Mouse (Mus musculus) megakaryocyte-erythroid progenitor cell, adult 5-6 weeks (primary cell): Measurements from ENCODE around the gene Mypop. TPM values are rescaled to one million over a fixed set of nuclear protein-coding genes. Genes with fewer than 3 reads are reported as not detected.
A peak's percentile ranks its signal among the peaks of the same experiment; 100 is the strongest.

Experiments
- ATAC-seq: replicated peaks from 2 replicates; pipeline ENCODE4 v1.8.0; 2016; ENCODE audit warnings: mild to moderate bottlenecking, inconsistent platforms; ENCODE audit not compliant: severe bottlenecking, poor library complexity, low FRiP score, low TSS enrichment
- total RNA-seq, 2 experiments: library from RNA; stranded (forward) in 1 of 2; stranded (reverse) in 1 of 2; fragments of 200-1000, 215-1000 nt in 1 of 2; fragments of >200 nt in 1 of 2; fragmentation: Nextera tagmentation in 1 of 2; gene quantifications; 2 replicates each; pipeline ENCODE4 v1.2.3; 2014 to 2017

Gene Mypop
- total RNA-seq, 2 experiments from 2014 or later = 2.0 TPM; not detected in 1

- 0 out of 2 replicates have a peak, but pooled peaks have one; percentile 31 for ATAC-seq
These were observed 21.1 kb downstream of the Mypop start for GRCm38 (mm10) chr7:19012025-19012621.

- ATAC-seq = no peak
These were observed 21.8 kb downstream of the Mypop start for GRCm38 (mm10) chr7:19012882-19013281.

DNA sequence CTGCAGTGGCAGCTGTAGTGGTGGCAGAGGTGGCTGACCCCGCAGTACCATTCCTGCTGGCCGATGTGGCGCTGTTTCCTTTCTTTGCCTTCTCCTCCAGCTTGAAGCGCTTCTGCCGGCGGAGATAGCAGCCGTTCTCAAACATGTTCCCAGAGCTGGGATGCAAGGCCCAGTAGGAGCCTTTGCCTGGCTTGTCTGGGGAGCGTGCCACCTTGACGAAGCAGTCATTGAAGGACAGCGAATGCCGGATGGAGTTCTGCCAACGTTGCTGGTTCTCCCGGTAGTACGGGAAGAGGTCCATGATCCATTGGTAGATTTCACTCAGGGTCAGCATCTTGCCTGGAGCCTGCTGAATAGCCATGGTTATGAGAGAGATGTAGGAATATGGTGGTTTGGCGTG lies 23.4 kb downstream of the Mypop start:
- no peak for ATAC-seq

DNA sequence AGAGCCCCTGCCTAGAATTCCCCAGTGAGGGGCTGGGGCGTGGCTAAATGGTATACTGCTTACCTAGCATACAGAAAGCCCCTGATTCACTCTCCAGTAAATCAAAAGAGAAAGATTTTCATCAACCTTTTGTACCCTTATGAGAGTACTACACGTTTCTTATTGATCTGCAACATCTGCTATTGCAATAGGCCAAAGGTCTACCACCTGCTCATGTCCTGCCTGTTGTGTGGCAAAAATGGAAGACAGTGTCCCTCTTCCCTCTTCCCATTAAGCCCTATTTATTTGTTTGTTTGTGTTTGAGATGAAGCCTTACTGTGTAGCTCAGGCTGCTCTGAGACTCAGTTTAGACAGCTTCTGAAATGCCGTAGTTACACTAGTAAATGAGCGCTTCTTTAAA lies 25.0 kb downstream of the Mypop start:
- no peak for ATAC-seq

DNA sequence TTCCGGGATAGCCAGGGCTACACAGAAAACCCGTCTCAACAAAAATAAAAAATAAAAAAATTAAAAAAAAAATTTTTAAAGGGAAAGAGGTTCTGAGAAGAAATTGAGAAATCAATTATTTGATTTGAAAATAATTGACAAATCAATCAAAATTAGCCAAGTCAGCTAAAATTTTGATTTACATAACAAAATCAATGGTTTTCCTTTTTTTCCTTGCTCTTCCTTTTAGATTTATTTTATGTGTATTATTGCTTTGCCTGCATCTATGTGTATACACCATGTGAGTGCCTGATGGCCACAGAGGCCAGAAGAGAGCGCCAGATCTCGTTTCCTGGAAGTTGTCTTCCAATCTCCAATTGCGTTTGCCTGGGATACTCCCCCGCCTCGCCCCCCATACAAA lies 26.9 kb downstream of the Mypop start:
- no peak for ATAC-seq

GRCm38 (mm10) chr7:19021048-19021447 lies 30.0 kb downstream of the Mypop start:
- ATAC-seq = no peak

DNA sequence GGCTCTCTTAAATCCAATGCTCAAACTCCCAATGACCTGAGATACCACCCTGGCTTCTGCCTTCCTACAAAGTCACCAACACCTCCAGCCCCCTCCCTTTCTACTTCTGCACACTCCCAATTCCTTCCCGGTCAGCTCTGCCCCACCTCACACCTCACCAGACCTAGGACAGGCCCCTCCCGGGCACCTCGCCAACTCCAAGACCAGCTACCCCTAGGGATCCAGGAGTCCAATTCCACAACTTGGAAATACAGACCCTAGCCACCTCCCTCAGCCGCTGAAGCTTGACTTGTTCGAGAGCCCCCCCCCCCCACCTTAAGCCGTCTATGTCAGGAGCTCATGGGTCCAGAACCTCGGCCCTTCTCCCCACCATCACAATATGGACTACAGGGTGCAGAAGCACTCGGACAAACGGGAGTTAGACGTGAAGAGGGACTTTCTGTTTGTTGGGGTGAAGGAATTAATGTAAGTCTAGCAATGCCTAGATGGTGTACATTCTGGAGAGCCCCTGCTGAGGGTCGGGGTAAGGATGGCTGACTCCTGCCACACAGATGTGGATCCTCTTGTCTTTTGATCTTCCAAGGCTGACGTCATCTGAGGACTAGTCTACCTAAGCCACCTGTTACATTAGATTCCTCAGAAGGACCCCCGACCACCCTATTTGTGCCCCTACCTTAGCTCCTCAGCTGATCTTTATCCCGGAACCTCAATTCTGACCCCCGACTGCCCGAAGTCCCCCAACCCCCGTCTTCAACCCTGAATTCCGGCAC lies 31.3 kb downstream of the Mypop start:
- ATAC-seq = no peak

DNA sequence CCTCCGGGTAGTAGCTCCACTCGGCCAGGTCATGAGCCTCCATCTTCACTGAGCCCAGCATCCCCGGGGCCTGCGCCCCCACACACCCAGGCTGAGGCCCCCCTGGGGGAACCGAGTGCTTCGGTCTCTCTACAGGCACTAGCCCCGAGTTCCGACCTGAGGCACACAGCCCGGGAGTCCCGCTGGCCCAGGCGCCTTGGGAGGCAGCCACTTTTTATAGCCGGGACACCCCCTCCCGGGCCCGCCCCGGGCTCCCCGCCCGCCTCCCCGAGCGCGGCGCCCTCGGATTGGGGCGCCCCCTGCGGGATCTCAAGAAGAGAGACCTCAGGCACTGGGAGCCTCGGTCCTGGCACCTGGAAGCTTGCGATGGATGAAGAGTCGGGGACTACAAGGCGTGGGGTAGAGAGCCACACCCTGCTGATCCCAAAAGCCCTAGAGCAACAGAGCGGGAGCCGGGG lies 32.3 kb downstream of the Mypop start, which contains the start of gene Foxa3:
TSS of gene Foxa3 (minus strand) at position 182 of the 458 bp plus-strand sequence.
- peak; percentile 20; the same call in 1 of the 2 replicates for ATAC-seq

GRCm38 (mm10) chr7:19024096-19024506 lies 33.1 kb downstream of the Mypop start, which contains the start of gene Sympk:
Gene Sympk, plus strand, starts transcription at chr7:19024377.
- ATAC-seq = peak; percentile 84

GRCm38 (mm10) chr7:19024581-19025255 lies 33.7 kb downstream of the Mypop start:
- peak; percentile 28 for ATAC-seq

GRCm38 (mm10) chr7:19028067-19028466 lies 37.0 kb downstream of the Mypop start:
- ATAC-seq = no peak

DNA sequence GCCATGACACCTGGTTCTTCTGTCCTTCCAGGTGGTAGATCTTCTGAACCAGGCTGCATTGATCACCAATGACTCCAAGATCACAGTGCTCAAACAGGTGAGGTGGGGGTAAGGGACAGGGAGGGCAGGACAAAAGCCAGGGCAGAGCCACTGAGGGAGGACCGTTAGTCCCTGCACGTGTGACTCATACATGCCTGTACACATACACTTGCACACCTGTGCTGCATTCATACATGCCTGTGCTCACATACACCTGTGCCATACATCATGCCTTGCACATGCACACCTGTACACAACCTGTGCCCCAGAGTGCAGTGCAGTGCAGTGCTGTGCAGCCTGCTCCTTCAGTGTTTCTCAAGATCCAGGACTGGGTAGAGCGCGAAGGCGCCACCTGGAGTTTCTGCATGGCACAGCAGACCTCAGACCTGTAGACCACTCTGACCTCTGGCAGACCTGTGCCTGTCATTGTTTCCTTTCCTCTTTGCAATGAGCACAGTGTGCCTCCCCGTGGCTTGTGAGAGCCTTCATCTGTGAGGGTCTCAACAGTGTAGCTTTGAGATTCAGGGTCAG lies 38.1 kb downstream of the Mypop start:
- peak; percentile 82 for ATAC-seq

- no peak for ATAC-seq
These were observed 40.6 kb downstream of the Mypop start for GRCm38 (mm10) chr7:19031641-19032040.

DNA sequence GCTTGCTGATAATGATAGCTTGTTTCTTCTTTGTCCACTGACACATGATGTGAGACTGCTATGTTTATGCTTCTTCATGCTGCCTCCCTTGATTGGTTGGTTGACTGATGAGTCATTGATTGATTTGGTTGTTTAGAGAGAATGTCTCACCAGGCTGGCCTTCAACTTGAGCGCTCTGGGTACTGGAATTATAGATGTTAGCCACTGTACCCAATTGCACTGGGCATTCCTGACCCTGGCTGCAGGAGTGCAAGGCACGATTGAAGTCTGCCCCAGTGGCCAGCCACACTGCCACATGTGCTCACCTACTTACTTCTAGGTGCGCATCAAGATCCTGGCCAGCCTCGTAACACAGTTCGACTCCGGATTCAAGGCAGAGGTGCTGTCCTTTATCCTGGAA lies 53.6 kb downstream of the Mypop start:
- no peak for ATAC-seq

DNA sequence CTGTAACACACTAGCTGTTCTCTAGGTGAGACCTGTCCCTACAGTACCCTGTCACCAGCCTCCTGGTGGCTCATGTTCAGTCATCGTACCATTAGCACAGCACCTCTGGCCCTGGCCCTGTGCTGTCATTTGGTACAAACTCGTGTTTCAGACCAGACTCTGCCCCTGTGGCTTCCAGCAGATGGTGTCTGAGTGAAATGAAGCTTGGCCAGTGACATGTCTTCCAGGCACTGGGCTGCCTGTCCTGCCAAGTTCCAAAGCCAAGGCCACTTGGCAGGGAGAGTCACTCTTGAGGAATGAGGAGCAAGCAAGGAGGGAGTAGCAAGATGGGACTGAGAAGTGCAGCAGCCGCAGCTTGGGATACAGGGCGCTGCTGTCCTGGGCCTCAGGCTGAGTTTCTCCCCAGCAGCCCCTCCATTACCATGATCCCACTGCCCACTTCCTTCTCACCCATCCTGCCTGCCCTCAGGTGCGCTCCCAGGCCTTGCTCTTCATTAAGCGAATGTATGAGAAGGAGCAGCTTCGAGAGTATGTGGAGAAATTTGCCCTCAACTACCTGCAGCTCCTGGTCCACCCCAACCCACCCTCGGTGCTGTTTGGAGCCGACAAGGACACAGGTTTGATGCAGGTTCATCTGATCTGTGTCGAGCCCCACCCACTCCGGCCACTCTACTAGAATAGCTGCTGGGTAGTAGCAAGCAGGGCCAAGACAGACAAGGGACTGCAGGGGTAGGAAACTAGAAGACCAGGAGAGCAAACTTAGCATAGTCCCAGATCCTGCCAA lies 55.4 kb downstream of the Mypop start:
- no peak for ATAC-seq

DNA sequence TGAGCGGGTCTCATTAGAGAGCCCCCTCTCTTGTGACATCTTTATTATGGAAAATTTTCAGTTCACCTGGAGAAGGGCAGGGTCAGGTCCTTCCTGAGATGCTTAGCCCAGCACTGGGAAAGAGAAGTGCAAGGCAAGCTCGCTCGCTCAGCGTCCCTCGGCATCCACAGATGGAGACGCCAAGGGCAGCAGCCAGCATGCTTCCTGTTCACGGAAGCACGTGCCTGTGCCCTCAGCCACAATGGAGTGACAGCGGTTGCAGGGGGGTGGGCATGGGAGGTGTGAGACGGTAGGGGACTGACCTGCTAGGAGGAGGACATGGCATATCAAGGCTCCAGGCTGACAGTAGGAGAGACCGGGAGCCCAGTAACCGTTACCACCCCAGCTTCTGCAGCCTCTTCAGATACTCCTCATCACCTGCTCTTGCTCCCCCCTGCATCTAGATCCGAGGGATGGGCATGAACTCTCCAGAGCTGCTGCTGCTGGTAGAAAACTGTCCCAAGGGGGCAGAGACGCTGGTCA lies 57.0 kb downstream of the Mypop start:
- ATAC-seq = no peak

DNA sequence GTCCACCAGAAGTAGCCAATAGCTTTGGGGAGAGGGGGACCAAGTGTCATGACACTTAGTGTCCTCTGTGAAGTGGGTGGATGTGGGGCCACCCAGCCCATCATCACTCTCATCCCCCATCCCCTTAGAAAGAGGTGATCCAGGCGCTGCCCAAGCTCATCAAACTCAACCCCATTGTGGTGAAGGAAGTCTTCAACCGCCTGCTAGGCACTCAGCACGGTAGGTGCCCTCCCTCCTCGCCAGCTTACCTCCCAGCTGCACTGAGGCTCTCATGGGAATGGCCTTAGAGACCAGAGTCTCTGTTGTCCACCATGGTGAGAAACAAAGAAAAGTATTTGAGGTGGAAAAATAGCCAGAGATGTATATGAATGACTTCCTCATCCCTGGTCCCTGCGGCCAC lies 58.2 kb downstream of the Mypop start:
- ATAC-seq = no peak

- ATAC-seq = no peak
These were observed 59.1 kb downstream of the Mypop start for GRCm38 (mm10) chr7:19050172-19050571.

- ATAC-seq = no peak
These were observed 60.1 kb downstream of the Mypop start for GRCm38 (mm10) chr7:19051161-19051560.
